Mouse (Mus musculus) thymus, postnatal 10 days (tissue): ENCODE data around the gene Dnah11.
"Not testable (repeated sequence)": the region's sequence is repeated elsewhere in the genome, so short reads cannot be mapped to it uniquely, and the experiment has no call there.

Source experiments
- DNase-seq, 2 experiments: peaks; one replicate each; pipeline ENCODE4 v3.0.0; 2021; ENCODE audit warnings: low spot score in 2 of 2

Gene Dnah11

DNA sequence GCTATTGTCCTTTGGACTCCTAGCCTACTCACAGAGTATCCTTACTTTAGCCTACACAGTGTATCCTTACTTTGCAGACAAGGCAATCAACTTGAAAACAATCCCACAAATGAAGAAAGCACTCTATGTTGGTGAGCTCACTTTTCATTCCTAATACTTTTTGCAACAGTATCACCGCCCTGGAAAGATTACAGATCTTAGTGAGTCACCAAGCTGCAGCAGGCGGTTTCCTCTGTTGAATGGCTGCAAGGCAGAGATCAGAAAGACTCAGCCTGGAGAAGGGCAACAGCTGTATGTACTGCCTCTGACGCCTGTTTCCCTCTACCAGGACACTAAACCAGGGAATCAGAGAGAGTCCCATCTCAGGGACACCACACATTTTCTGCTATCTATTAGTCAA lies 218.5 kb downstream of the Dnah11 start:
- DNase-seq, result no peak

DNA sequence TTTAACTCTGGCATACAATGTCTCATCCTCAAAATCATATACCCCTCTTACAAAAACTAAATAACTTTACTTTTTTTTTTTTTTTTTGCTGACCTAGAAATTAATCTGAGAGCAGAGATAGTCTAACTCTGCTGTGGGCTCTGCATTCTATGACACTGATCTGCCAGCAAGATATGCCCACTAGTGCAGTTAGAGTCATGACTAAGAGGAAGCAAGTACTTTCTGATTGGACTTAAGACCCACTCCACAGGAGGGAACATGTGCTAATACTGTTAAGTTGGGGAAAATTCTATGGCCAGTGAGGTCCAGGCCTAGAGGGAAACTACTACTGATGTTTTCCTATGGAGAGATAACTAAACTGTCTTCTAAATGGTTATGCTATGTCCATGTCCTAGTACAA lies 225.1 kb downstream of the Dnah11 start:
- no peak for DNase-seq

DNA sequence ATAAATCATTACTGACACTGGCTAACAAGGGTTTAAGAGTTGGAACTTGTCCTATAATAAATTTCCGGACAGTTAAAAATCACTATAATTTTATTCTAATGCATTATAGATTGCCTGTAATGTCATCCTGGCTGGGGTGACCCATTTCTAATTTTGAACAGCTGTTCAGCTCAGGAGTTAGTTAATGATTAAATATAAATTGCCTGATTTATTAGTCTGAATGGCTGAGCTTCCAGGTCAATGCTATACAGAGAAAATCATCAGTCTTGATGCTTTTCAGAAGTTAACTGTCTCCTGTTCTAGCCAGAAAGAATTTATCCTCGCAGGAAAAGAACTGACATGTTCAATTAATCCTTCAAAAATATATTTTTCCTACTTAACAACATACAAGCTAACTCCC lies 236.1 kb downstream of the Dnah11 start:
- DNase-seq, result no peak

DNA sequence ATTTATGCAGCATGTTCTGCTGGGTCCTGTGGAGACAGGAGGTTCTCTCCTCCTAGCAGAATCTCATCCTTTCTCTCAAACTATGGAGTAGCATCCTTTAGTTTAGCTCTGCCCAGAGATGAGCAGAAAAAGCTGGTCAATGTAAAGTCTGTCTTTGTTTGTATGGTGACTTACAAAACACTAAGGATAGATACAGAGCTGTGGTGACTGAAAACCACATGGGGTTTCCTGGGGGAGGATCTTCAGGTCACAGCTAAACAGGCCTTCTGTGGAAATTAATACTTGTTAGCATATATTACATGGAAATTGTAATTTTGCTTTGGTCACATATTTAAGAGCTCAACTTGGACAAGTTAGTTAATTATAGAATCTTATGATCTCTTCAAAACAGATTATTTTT lies 239.6 kb downstream of the Dnah11 start:
- no peak for DNase-seq

DNA sequence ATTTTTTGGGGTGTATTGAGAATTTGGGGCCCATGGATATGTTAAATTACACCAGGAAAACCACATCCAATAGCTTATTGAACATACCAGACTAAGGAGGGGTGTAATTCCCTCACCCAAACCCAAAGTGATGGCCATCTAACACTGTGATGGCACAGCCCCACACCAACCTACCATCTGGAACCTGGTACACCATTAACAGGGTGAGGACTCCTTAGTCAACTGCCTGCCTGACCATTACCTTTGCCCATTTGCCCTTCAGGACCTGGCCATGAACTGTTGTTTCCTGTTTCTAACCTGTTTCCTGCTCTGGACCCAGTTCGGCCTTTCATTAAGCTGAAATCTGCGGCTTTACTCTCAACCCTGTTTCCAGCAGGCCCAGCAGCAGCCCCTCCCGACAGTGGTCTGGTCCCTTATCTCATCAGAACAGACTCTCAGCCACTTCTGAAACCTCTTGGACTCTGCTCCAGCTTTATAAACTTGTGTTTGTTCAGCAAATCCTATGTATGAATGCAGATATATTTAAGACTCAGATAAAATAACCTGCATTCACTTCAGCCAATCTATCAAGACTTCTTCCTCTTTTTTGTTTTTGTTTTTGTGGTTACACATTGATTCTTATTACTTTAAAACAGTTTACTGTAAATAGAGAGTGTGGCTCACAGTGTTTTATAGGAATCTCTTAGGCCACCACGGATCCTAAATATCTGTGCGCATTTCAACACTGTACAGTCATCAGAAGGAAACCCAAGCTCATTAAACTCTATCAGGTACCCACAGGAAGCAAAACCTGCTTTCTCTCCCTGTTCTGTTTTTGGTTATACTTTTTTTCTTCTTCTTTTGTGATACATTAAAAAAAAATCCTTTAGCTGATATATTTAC lies 251.8 kb downstream of the Dnah11 start:
- no peak for DNase-seq

DNA sequence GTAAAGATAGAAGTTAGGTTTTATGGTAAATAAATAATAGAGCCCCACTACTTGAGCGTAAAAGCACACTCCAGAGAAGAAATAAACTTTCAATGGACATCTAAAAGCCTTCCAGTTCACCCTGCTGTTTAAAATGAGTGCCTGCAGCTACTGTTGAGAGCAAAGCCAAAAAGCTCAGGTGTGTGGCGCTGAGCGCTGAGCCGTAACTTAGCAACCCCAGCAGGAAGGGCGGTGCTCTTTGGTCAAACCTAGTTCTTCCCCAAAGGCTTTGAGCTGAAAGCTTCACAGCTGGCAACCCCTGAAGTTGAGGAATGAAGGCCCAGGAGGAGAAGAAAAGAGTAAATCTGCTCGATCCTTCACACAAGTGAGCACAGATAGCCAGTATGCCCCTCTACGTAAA lies 256.9 kb downstream of the Dnah11 start:
- peak; percentile 3 to 8 for DNase-seq

DNA sequence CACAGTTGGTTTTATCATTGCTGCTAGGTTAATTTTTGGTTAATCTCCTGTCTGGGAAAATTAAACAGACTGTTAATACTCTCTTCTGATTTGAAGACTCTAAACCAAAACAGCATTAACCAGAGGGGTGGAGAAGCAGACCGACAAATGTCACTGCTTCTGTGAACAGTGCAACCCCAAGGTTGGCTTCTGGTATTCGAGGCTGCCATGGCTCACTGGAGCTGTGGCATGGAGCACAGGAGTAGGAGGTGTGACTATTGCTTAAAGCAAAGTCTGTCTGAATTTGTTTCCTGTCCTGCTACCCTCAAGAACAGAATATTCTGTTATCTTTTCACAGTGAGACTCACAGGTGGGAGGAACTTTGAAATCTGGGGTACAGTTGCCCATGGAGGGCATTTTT lies 260.6 kb downstream of the Dnah11 start:
- DNase-seq, result no peak

DNA sequence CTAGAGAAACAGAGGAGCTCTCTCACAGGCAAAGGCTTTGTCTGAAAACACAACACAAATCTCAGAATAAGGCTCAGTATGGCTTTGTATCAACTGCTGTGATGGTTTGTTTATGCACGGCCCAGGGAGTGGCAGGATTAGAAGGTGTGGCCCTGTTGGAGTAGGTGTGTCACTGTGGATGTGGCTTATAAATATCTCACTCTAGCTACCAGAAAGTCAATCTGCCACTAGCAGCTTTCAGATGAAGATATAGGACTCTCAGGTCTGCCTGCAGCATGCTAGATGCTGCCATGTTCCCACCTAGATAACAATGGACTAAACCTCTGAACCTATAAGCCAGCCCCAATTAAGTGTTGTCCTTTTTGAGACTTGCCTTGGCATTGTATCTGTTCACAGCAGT lies 266.8 kb downstream of the Dnah11 start:
- DNase-seq, result no peak

DNA sequence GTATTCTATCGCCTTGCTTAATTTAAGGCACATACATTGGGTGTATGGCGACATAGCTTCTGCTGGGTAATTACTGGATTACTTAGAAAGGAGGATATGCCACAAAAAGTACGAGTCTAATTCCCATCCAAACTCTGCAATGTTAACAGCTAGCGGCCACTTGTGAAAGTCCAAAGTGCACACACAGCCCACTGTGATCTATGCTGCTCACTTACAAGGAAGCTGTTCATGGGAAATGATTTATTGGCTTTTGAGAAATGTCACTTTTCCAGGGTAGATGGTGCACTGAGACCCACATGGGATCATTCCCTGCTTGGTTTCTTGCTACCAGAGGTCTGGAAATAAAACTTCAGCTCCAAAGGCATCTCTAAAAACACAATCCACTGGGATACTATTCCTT lies 269.1 kb downstream of the Dnah11 start:
- no peak for DNase-seq

DNA sequence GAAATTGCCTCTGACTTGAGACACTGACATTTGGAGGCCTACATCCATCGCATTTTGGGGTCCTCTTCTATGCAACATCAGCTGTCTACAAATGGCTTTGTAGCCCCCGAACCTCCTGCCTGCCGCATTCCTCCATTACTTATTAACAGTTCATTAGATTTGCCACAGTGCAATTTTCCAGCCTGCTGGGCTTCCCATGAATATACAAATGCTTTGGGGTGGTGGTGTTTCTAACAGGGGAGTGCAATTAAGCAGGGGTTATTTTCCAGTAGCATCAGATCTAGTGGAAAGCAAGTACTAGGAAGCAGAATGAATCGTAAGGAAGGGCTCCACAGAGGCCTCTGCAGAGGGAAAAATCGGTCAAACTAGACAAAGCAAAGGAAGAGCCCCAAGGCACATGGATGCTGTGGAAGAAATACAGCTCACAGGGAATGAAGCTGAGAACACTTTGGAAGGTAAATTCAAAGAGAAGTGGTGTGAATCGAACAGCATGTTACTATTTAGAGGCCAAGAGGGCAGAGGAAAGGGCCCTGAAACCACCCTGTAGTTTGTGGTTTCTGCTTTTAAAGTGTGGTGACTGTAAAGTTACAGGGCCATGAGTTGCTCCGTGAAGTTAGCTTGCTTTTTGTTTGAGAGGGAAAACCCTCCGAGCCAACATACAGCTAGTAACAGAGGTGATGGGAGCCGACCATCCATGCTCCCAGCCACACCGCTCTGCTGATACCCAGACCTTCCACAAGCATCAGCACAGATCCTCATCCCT lies 282.8 kb downstream of the Dnah11 start:
- DNase-seq, result no peak

DNA sequence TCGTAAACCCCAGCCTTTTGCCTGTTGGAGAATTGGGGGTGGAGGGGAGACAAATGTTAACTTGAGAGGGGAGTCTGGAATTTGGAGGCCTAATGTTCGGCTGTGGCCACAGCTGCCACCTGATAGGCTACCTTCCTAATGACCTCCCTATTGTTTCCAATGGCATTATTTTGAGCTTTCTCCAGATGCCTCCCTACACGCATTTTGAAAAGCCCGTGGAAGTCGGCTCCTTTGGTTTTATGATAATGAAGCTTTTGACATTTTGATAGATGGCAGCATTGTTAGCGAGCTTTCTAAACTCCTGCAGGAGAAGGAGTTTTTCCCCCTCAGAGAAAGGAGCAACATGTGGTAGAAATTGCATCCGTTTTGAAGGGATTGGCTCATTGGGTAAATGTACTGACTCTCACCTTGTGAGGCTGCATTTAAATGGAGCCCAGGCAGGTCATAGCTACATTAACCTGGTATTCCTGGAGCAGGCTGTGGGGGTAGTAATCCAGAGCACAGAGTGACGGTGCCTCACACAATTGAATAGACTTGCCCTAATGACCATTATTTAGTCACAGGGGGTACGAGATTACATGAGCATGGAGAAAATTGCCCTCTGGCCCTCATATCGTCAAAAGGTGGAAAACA lies 284.1 kb downstream of the Dnah11 start:
- no peak for DNase-seq

DNA sequence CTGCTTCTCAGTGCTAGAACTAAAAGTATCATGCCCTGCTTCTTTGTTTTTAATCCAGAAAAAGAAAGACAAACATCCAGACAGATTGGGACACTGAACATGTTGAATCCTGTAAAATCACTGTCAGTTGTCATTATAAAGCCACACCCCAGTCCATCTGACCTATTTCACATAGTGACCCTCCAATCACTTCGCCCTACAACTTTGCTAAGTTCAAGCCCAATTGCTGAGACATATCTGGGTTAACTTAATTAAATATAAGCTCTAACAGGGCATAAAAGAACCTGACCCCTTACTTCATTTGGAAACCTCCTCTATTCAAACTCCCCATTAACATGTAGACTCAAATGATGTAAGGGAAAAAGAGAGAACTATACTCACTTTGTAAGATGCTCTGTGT lies 287.4 kb downstream of the Dnah11 start:
- no peak for DNase-seq

DNA sequence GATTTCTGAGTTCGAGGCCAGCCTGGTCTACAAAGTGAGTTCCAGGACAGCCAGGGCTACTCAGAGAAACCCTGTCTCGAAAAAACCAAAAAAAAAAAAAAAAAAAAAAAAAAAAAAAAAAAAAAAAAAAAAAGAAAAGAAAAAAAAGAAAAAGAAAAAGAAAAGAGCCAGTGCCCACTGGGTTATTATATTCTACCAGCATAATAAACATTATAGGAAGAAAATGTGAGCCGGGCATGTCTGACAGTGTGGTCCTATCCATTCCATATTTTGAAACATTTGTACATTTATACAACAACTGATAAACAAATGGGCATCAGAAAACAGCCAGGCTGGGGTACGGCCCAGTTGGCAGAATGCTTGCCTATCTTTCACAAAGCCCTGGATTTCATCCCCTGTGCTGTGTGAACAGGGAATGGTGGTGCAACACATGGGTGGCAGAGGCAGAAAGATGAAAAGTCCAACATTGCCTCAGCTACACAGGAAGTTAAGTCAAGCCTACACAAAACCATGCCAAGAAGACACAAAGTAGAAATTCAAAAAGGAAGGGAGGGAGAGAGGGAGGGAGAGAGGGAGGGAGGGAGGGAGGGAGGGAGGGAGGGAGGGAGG lies 293.5 kb downstream of the Dnah11 start:
- not testable (repeated sequence) for DNase-seq

DNA sequence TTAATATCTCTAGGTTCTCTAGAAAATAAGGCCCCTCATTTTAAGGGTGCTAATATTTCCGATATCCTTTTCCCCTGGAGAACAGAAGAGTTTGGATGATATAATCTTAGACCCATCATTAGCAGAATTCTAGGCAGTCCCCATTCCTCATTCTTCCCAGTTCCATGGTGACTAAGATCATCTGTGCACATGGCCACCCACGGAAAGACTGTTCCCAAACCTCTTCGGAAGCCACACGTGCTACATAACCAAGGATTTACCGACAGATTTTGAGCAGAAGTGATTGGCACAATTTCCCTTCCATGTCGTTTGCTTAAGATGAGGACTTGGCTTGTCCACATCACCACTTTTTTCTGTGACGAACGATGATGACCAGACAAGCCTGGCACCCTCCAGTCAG lies 295.2 kb downstream of the Dnah11 start:
- DNase-seq, result no peak

DNA sequence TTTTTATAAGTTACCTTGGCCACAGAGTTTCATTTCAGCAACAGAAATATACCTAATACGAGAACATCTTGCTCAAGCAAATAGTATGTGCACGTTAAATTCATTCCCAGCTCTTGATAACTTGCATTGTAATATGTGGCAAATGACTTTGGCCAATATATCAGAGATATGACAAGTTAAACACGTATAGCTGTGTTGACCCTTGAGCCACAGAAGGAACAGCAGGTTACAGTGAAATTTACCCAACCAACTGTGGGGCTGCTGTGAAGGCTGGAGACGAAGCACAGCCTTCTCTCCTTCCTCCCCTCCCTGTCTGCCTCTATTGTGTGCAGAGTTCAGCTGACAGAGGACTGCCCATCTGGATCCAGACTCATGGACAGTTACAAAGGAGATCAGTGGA lies 297.5 kb downstream of the Dnah11 start:
- not testable (repeated sequence) for DNase-seq

DNA sequence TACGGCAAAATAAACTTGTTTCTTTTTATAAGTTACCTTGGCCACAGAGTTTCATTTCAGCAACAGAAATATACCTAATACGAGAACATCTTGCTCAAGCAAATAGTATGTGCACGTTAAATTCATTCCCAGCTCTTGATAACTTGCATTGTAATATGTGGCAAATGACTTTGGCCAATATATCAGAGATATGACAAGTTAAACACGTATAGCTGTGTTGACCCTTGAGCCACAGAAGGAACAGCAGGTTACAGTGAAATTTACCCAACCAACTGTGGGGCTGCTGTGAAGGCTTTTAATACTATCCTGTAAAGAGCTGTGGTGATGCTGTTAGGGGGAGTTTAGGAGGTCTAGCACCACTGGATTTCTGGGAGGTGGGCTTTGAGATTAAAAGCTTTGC lies 298.0 kb downstream of the Dnah11 start:
- not testable (repeated sequence) for DNase-seq

DNA sequence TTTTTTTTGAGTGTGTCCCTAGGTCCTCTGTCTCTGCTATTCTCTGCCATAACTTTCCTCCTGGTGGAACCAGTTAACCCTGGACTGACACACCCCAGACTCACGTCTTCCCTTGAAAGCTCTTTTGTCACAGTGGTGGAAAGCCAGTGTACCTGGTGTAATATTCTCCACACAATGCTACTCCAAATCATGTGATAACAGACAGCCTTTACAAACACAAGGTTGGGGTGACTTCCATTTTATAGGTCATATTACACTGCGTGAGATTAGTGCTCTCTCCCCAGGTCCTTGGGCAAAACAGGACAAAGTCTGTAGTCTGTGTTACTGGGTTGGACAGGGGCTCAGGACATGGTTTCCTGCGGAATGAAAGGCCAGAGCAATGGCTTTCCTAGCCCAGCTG lies 311.4 kb downstream of the Dnah11 start:
- DNase-seq, result no peak

DNA sequence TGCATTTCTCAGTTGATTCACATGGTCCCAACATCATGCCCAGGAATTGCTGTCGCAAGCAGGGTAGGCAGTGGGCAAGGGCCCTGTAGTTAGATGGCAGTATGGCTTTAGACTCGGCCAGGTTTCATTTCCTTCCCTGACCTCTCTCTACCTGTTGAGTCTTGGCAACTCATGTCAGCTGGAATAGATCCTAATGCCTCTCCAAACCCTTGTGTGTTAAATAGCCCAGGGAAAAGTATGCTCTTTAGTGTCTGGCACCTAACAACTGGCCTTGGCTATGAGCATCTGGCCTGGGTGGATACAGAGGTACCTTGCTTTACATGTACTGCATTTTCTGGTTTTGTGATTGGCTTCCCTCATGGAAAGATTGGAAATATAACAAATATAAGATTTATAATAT lies 314.2 kb downstream of the Dnah11 start:
- DNase-seq, result no peak

DNA sequence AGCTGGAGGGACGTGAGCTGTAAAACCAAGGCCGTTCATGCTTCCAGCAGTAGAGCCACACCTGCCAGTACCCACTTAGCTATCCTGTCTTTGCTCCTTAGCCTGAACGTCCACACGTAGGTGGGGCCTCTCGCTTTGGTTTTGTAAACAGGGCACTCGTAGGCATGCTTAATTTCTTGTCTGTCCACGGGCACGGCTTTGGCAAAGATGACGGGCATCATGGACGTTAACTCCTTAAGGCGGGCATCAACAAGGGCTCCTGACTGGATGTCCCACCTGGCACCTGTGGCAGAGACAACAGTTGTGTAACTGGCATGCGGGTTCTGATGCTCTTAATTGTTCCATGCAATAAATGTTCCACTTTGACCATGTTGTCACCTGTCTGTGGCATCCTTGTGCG lies 320.5 kb downstream of the Dnah11 start:
- DNase-seq, result no peak

DNA sequence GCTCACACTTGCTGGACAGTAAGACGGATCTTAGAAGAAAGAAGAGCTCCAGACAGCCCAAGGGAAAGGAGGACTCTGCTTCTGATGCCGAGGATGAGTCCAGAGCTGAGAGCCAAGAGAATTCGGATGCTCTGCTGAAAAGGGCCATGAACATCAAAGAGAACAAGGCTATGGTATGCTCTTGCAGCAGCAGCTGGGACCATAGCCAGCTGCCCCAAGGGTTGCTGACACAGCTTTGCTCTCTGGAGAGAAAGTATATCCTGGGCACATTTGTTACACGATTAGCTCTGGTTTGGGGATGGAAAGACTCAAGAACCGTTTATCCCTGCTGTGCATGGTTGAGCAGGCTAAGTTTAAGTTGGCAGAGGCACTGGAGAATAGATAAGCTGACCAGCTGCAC lies 326.6 kb downstream of the Dnah11 start:
- DNase-seq, result no peak

DNA sequence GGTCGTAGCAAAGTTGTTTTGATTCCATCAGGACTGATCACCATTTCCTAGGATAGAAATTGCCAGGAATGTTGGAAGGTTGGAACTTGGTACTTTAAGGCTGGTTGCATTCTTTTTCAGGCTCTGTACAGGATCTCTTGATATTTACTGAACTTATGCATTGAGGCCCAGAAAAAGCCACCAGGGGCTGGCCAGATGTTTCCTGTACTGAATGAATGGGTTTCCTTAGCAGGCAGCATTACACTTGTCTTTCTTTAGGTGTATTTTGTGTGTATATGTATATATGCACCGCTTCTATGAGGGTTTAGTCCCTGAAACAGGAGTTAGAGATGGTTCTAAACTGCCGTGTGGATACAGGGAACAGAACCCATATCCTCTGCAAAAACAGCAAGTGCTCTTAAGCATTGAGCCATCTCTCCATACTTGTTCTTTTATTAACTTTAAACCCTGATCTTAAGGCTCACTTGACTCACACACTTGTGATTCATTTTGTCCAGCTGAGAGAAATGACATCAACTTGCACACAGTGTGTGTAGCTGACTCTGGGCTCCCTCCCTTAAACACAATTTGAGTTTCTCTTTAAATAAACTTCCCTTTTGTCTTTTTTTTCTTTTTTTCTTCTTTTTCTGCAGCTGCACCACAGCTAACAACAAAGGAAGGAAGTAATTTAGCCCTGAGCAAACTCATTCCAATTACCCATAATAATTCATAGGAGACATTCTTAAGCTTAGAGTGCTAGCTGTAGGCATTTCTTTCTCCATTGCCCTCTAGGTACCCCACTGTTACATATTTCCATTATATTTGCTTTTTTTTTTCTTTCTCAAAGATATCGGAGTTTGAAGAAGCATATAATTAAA lies 330.9 kb downstream of the Dnah11 start:
- no peak for DNase-seq
